Mouse (Mus musculus) hindlimb bud, embryonic 11.5 days (tissue): ENCODE measurements around the gene Wnt7a.

ENCODE experiments used
- DNase-seq: peaks from one replicate; pipeline ENCODE4 v3.0.0-alpha.2; 2012; ENCODE audit warnings: low read depth, low spot score; ENCODE audit errors: extremely low spot score

The Wnt7a gene

DNA sequence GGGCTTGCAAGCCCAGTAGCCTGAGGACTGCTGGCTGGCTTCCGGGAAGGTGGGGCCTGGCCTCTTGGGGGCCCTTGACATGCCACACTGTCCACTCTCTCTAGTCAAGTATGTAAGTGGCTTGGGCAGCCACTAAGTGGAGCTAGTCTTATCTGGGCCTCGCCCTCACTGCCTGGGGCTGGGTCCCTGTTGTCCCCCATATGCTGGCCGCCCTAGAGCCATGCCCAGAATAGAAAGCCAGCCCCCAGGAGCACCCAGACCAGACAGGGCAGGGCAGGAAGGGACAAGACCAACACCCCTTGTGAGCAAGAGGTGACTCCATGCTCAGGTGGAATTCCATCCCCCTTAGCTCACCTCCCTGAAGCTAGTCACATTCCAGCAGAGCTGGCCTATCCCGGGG lies 22.0 kb downstream of the Wnt7a start:
- no peak for DNase-seq

DNA sequence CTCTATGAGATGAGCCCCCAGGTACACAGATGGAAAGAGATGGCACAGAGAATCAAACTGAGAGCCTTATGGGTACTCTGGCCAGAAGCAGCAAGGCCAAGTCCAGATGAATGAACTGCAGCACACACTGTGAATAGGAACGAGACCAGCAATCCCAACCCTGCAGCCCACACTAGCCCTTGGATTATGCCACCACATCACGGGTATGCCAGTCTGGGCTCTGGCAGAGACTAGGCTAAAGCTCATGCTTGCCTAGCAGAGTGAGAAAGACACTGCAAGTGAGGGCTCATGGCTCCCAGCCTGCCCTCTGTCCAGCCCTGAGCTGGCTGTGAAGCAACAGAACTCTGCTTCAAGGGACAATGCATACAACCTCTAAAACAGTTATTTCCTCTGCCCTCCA lies 26.7 kb downstream of the Wnt7a start:
- DNase-seq: no peak

DNA sequence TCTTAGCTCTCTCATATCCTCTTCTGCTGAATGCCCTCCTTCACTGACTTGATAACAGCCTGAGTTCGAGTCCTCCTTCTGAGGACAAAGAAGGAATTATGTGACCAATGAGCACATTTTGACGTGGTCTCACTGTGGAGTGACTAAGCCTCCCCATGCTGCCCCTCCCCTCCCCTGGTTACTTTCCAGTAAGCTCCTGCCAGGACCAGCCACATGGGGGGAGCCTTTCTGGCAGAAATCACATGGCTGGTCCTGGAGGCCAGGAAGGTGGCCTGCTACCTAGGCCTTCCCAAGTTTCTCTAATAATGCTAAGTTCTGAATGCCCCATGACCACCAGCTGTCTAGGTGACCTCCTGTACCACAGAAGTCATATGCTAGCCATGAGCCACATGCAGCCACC lies 27.3 kb downstream of the Wnt7a start:
- DNase-seq: no peak

DNA sequence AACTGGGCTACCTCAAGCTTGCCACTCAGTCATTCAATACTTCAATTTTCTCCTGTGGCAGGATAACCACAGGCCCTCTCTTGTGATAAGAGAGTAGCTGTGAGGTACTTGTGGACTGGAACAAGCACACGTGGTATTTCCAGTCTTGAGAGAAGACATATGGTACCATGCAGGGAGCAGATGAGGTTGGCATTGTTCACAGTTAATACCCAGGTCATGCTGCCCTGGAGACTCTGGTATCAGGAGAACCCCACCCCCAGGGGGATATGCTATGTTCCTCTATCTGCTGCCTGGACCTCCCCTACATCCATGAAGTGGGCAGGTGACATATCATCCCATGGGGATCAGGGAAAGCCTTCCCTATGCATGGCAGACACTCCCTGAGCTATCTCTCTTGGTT lies 27.9 kb downstream of the Wnt7a start:
- no peak for DNase-seq

DNA sequence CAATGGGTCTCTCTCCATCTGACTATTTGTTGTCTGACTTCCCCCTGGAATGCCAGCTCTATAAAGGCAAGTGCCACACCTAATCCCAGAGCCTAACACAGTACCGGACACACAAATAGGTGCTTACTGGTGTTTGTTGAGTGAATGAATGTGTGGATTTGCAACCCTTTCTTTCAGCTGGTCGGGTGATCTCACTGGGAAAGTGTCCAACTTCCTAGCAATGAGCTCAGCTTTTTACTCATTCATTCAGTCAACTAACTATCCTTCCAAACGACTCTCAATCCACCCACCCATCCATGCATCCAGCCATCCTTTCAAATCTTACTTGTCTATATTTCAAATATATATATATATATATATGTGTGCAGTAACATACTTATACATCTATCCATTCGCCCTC lies 31.3 kb downstream of the Wnt7a start:
- no peak for DNase-seq

DNA sequence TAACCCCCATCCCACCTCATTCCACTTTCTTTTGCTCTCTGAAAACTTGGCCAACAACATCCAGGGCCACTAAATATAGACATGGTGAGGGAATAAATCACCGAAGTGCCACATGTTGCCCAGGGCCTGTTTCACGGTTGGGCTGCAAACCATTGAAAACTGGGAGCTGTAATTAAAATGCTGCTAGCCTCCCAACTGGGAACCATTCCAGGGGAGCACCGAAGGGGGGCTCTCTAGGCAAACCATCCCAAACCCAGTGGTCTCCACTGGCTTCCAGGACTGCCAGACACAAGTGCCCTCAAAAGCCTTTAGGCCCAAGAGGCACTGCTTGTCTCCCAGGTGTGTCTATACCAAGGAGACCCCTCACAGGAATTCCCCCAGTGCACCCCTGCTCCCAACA lies 31.9 kb downstream of the Wnt7a start:
- no peak for DNase-seq

DNA sequence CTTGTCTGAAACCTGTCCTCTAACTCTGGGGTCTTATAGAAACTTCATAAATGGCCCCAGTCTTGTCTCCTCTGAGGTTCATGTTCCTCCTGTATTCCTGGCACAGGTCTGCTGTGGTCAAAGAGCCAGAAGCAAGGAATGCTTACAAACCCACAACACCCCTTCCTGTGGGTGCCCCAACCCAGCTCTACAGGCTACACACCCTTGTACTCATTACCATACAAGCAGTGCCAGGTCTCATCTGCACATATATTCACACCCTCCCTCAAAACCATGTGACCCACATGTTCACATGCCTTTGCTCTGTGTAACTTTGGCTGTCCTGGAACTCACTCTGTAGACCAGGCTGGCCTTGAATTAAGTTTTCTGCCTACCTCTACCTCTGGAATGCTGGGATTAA lies 38.2 kb downstream of the Wnt7a start:
- DNase-seq: no peak

DNA sequence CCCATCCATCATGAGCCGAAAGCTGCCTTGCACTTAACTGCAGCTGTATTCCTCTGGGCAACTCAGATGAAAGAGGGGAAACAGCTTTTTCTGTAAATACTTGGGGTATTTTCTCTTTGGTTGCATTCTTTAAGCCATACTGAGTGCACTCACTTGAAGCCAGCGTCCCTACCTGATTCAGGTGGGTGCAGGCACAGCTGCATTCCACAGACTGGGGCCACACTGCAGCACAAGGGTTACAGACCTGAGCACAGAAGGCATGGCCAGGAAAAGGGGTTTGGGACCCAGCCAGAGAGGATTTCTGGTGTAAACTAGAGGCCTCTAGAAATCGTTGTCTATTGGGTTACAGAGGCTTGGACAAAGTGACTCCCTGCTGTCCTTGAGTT lies 38.6 kb downstream of the Wnt7a start:
- no peak for DNase-seq

DNA sequence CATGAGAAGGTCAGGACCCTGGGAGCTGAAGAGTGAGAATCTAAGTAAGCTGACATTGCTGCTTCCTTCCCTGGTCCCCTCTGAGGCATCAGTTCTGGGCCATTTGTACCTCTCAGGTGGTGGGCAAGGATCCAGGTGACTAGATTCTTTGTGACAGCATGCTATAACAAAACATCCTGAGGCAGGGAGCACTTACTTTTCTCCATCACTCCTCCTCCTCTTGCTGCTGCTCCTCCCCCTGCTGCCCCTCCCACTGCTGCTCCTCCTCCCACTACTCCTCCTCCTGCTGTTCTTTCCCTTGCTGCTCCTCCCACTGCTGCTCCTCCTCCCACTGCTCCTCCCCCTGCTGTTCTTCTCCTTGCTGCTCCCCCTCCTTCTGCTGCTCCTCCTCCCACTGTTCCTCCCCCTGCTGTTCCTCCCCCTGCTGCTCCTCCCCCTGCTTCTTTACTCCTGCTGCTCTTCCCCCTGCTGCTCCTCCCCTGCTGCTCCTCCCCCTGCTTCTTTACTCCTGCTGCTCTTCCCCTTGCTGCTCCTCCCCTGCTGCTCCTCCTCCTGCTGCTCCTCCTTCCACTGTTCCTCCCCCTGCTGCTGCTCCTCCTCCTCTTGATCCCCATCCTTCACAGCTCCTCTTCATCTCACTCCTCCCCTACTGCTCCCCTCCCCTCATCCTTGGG lies 39.1 kb downstream of the Wnt7a start:
- no peak for DNase-seq

DNA sequence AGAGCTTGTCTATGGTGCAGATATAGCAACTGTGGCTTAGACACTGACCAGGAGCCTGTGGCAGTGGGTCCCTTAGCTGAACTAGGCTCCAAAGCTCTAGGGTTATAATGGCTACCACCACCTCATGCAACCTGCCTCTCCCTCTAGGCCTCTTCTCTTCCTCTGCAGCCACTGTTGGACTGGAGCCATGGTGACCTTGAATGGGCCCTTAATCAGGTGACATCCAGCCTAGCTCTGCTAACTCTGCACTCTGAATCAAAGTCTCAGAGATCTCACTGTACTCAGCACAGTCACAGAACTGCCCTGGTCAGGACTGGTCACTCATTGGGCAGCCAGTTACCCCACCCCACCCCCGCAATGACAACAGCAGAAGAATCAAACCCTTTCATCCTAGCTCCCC lies 44.4 kb downstream of the Wnt7a start:
- DNase-seq: no peak

DNA sequence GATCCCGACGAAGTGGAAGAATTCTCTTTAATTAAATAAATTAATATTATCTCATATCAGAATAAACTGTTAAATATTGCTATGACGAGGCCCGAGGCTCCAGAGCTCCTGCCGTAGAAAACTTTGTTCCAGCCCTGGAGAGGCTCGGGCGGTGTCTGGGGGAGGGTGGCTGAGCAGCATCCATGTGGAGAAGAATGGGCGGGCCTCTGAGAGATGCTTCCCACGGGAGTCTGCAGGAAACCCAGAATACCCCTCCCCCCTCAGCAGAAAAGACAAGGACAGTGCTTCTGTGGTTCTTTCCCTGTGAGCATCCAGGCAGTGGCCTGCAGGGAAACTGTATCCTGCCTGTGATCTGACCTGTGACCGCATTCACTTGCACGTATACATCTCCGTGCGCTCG lies 45.7 kb downstream of the Wnt7a start:
- DNase-seq: no peak

DNA sequence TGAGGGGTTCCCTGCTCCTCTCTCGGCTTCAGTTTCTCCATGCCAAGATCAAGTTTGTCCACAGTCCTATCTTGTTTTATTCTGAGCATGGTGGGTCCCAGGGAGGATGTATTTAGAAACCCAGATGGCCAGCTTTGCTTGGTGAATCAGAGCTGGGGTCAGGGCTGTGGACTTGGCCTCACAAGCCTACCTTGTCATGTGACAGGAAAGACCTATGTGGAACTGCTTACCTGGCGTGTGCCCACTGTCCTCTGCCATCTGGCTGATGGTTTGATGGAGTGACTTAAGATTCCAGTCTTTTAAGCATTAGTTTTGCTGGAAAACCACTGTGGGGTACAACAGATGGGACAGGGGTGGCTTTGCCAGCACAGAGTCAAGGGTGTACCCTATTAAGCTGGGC lies 48.4 kb downstream of the Wnt7a start:
- DNase-seq: no peak

DNA sequence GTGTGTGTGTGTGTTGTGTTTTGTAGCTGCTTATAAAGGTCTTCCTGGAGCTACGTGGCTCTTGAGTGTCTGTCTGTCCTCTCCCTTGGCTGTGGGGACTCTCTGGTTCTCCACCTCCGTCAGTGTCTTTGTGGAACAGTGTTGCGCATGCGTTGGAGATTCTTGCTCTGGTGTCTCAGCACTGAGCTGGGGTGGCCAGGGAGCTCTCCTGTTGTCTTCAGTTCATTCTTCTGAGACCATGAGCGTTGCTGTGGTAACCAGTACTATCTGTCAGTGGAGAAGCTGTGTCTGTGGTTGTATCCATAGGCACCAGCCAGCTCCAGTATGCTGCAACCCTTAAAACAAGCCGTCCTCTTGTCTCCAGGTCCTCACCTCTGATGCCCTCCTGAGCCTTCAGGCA lies 50.2 kb downstream of the Wnt7a start:
- no peak for DNase-seq

DNA sequence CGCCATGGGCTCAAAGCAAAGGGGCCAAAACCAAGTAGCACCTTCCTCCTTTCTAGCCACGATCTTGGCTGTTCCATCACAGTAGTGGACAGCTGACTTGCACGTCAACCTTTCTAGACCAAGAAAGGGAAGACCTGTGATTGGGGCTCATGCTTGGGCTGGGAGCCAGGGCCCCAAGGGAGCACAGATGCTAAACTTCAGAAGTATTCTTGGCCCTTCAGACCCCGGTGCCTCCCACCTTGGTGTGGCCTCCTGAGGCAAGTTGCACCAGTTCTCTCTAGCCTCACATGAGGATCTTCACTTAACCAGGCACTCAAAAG lies 50.8 kb downstream of the Wnt7a start:
- no peak for DNase-seq

DNA sequence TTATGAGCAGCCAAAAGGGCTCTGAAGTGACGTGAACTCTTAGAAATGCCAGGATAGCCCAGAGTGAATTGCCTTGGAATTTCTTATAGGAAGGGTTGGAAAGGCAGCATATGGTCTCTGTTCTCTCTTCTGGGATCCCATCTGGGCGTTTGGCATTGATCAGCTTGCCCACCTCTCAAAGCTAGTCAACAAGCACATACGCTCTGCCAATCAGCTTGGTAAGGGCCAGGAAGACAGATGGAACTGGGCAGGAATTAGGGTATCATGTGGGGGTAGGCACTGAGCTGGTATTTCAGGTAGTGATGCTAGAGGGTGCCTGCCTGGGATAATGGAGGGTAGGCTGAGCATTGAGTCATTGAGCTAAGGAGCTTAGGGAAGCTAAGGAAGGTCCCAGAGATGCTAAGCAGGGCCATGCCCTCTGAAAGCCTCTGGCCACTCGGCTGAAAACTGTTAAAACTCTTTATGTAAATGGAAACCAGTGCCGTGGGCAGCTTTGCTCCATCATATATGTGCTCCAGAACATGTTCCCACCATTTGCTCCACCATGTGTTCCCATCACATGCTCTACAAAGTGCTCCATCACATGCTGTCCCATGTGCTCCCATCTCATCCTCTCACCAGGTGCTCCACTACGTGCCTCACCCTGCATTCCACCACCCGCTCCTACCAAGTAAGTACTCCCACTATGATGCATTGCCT lies 51.3 kb downstream of the Wnt7a start:
- DNase-seq: no peak

DNA sequence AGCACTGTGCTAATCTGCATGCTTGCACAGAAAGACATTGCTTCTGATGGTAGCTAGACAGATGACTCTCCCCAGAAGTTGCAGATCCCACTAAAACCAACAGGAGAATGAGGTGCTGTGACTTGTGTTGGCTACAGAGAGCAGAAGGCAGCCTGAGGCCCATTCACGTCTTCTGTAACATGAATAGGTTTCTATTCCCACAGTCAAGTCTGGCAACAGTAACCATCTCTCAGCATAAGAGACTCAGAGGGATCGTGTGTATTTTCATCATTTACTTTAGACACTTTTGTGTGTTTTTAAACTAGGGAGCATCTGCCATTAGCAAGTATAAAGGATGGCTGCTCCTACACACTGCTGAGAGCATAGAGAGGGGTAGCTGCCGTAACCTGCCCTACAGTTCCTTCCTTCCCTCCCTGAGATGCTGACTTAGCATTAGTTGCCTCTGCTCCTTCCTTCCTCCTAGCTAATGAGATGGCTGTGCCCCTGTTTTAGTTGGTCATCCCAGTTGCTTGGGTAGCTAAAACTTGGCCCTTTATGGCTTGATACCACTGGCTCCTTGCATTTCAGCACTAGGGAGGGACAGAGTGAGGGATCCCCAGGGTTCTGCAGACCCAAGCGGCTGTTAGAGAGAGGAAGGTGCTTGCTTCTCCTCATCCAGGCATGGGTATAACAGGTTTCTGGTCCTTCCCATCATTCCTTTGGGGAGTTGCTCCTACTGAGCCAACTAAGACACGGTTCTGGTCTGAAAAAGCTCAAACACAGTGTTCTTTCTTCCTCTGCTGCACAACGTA lies 52.1 kb downstream of the Wnt7a start:
- no peak for DNase-seq

DNA sequence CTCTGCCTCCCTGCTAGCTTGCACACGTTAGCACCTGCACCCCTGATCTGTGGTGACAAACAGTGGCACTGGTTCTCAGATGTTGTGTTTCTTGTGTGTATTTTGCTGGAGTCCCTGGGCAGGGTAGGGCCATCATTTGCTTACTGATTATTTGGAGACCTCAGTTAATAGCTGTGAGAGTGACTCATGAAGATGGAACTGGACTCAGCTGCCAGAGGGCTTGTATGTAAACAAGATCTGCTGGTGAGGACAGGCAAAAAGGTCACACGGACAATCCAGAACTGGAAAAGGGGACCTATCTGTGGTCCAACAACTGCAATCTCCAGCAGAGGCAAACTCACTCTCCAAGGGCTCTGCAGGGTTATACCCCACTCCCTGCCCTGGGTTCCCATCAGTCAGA lies 52.8 kb downstream of the Wnt7a start:
- no peak for DNase-seq

DNA sequence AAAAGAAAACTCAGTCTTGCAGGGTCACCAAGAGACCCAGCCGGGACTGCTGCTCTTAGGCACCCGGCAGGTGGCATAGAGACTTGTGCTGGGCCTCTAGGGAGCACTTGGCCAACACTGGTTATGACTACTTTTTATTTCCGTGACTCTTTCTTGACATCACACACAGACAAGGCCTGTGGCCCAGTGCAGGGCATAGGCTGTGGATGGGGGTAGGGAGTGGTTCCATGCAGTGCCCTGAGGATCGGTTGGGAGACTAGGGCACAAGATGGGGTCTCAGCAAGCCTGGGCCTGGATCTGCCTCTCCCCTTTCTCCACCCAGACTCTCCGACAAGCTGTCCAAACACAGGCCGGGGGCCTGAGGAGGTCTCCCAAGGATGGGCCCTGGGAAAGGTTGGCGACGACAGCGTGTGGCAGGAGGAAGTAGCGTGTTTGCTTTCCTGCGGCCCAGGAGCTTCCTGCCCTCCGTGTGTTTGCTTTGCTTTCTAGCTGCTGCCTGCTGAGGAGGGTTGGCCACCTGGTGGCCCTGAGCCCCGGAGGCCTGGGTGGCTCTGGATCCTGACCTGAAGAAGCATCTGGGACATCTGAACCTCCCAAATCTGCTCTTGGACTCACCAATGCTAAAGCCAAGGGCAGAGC lies 53.8 kb downstream of the Wnt7a start:
- DNase-seq: no peak

DNA sequence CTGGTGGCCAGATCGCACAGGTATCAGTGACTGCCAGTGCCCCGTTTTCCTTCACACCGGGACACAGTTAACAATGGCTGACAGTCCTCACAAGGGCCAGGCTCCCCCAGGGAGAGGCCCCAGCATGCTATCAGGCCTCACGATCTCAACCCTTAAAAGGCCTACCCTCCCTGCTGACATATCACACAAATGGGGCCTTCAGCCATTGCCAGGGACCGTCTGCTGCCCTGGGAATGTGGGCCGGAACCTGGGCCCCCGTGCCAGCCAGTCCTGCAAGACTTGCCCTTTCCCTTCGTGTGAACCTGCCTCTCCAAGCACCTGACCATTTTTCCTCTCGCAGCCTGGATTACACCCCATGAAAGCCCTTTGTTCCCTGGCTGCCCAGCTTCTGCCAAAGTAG lies 61.5 kb downstream of the Wnt7a start:
- no peak for DNase-seq

DNA sequence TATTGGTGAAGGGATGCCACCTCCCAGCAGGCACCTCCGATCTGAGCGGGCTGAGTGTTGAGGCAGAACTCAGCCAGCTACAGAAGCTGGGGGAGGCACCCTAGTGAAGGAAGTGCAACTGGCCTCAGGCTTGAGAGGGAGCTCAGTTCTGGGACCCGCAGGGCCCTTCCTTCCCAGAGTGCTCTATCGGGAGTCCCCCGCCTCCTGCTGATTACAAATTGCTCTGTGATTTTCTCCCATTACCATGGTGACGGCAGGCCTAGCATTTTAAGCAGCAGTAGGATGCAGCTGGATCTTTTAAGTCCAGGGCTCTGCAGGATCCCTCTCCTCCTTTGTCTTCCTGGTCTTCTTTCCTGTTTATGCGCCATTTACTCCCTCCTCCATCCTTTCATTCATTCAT lies 63.4 kb downstream of the Wnt7a start:
- DNase-seq: no peak

DNA sequence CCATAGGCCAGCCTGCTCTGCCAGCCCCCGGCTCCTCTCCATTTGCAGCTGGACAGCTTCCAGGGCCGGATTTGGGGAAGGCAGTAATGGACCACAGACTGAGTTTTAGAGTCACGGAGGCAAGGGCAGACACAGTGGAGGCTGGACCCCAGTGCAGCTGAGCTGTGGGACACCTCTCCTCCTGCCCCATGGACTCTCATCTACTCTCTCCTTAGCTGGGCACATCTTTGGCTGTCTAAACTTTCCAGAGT lies 64.3 kb downstream of the Wnt7a start:
- no peak for DNase-seq
